Mouse (Mus musculus) lung, postnatal 14 days (tissue): ENCODE results near the gene Asb8.

ENCODE experiments used
- DNase-seq: peaks from one replicate; pipeline ENCODE4 v3.0.0; 2021

Gene Asb8

GRCm38 (mm10) chr15:98154631-98155030 is 10.8 kb downstream of the Asb8 start:
- DNase-seq = no peak

GRCm38 (mm10) chr15:98154146-98154545 is 11.3 kb downstream of the Asb8 start:
- DNase-seq = no peak

- DNase-seq = no peak
Observed at GRCm38 (mm10) chr15:98153625-98154024, 11.8 kb downstream of the Asb8 start.

DNA sequence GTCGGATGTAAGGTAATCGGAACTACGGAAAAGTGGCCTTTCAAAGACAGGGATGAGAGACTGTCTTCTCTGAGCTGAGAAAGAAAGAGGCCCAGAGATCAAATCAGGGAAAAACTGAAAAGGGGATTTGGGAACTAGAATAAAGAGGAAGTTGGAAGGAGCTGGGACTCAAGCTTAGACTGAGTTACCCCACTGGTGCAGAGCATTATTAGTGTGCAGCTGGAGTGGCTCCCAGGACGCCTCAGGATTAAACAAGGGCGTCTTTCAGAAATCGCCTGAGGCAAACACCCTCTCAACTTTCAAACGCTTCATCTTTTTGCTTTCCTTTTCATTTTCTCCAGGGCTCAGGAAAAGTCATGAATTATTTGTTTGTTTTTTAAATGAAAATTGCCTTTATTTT is 12.5 kb downstream of the Asb8 start:
- DNase-seq = peak; percentile 21

DNA sequence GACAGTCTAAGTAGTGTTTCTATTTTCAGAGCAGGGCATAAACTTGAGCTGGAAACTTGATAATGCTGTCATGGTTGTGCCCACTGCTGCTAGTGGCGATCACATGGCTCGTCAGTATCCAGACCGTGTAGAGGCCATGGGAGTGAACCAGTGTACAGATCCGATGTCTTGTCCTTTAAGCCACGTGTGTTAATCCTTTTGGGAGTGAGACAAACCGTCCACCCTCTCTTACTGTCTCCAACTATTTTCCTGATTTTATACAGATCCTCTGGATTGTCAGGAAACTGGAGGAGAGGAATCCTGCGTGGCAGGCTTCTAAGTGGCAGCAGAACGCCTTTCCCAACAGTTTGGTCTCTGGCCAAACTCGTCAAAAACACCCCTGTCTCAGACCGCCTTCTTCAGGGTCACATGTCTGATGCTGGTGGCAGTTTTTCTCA is 16.2 kb downstream of the Asb8 start:
- no peak for DNase-seq

DNA sequence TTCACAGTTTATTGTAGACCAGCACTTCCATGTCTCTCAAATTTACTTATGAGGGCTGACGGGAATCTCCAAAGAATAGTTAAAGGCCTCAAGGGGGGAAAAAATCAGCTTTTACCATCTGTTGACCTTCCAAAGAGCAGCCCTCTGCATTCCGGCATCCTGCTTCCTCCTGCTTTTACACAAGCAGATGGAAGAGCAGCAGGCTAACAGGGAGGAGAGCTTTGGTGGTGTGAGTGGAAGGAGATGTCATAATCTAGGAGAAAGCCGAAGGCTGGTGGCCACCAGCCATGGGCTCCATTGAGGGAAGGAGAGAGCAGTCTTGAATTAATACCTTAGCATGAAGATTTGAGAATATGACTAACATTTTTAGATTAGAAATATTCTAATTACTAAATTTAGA is 17.1 kb downstream of the Asb8 start:
- no peak for DNase-seq

DNA sequence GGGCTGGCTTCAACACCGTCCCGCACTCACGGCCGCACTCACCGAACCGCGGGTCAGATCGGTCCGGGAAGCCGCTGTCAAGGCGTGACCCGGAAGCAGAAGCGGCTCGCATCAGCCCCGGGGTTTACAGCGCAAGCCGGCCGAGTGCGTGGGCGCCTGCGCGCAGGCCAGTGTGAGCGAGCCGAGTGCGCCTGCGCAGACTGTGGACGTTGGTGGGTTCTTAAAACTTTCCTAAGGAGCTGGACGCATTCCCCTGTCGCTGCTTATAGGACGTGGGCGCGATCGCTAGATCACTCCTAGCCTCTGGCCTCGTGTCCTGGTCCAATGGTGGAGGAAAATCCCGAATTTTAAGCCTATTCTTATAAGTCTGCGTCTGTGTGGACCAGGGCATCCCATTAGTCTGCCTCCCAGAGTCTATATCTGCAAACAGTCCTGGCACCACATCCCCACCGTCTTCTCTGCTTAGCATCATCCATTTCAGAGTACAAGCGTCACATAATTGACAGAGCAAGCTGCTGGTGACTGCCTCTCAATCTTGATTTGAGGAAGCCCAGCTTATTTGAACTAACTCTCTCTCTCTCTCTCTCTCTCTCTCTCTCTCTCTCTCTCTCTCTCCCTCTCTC is 19.8 kb downstream of the Asb8 start:
- DNase-seq = peak; percentile 95

GRCm38 (mm10) chr15:98144861-98145507 is 20.4 kb downstream of the Asb8 start:
- DNase-seq = peak; percentile 19

GRCm38 (mm10) chr15:98142515-98142914 is 22.9 kb downstream of the Asb8 start:
- no peak for DNase-seq

DNA sequence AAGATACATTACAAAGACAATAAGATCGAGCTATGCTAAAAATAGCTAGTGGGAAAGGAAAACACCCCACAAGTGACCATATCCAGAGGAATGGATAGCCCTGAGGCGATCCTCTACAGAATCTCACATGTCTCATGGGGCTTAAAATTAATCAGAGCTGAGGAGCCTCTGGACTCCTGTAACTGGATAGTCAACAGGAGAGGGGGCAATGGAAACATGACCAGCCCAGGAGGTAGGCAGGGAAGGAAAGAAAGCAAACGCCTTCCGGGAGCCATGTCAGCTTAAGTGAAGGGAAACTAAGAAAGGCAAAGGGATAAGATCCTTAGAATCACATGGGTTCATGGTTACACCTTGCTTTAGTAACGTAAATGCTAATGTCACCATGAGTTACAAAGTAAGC is 24.6 kb downstream of the Asb8 start:
- no peak for DNase-seq

GRCm38 (mm10) chr15:98139763-98140162 is 25.7 kb downstream of the Asb8 start:
- no peak for DNase-seq

DNA sequence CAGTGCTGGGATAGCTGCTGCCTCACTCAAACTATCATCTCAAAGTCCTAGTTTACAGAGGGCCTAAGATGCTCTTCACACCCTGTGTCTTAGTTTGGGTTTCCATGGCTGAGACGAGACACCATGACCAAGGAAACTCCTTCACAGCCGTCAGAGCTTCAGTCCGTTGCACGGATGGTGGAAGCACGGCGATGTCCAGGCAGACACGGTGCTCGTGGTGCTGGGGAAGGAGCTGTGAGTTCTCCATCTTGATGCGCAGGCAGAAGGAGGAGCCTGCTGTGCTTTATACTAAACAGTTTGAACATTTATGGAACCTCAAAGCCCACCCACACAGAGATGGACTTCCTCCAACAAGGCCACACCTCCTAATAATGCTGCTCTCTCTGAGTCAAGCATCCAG is 28.6 kb downstream of the Asb8 start:
- DNase-seq = no peak

DNA sequence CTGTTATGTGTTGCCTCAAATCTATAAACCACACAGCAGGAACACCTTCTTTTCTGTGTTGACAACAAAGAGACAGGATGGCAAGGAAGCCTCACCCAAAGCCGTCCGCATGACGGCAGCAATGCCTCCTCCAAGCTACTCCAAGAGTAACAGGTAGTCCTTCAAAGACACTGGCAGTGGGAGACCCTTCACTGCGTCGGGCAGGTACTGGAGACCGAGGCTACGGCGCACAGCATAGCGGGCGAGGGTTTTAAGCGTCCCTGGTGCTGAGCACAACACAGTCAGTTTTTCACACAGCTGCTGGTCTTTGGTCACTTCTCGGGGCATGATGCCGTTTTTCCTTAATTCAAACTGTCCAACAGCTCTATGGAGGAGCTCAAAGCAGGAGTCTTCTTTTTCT is 29.8 kb downstream of the Asb8 start:
- no peak for DNase-seq

- no peak for DNase-seq
Observed at GRCm38 (mm10) chr15:98134666-98135065, 30.8 kb downstream of the Asb8 start.

DNA sequence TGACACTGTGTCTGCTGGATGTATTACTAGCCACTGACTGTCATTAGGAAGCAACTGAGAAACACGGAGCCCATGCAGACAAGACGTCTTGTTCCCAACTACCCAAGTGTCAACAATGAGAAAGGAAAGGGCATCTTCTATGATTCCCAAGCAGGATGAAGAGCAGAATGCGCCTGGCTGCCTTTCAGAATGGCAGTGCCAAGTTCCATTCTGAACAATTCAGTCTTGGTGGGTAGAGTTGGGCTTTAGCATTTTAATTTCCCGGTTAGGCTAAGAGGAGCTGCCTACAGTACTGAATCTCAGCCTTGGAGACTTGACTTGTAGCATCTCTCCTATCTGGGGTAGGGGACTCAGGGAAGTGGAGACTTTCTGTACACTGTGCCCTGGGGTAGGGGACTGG is 31.4 kb downstream of the Asb8 start:
- no peak for DNase-seq

DNA sequence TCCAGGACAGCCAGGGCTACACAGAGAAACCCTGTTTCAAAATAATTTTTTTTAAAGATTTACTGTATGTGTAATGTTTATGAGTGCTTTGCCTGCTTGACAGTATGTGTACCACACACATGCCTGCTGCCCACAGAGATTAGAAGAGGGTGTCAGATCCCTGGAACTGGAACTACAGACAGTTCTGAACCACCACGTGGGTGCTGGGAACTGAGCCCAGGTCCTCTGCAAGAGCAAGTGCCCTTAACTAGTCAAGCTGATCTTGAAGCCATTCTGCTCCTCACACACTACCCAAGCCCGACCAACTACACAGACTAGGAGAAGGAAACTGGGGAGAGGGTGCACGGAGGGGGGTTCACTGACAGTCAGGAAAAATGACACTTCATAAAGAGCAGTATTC is 32.0 kb downstream of the Asb8 start:
- no peak for DNase-seq

GRCm38 (mm10) chr15:98131942-98132655 is 33.3 kb downstream of the Asb8 start:
- peak; percentile 21 for DNase-seq

GRCm38 (mm10) chr15:98131451-98131850 is 34.0 kb downstream of the Asb8 start:
- DNase-seq = no peak

DNA sequence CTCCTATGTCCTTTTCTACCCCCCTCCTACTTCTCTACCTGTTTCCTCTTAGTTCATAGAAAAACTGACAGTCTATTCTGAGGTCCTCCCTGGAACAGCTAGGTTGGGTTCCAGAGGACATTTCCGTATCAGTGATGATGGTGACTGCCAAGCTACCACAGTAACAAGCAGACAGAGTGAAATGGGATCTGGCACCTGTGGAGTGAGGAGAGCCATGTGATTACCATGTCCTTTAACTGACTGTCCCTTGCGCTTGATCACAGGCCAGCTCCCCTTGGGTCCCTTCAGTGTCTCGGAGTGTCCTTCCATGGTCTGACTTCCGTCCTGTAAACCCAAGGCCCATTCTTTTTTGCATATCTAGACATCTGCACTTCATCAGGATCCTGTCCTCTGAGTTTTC is 34.4 kb downstream of the Asb8 start:
- DNase-seq = no peak

DNA sequence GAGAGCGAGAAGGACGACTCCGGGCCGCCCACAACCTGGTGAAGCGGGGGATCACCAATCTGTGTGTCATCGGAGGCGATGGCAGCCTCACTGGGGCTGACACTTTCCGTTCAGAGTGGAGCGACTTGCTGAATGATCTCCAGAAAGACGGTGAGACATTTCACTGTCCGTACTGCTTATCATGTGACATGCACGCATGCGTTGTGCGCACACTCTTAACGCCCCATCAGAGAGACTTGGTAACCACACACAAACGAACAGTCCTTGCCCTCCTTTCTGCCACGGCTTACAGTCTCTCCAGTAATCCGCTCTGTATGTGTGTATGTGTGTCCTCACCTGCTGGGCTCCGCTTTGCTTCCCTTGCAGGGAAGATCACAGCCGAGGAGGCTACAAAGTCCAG is 44.6 kb downstream of the Asb8 start:
- no peak for DNase-seq

DNA sequence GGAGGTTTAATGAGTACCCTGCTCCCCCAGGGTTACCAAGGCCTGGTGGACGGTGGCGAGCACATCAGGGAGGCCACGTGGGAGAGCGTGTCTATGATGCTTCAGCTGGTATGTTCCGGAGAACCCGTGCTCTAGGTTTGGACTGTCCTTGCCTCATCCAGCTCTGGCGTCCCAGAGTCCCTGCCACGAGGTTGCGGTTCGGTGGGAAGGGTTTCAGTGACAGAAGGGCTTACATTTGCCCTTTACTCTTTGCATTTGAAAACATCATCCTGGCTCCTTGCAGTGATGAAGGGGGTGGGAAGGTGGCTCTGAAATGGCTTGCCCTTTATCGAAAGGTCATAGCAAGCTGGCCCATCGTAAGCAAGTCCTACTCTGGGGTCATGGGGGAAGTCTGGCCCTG is 46.1 kb downstream of the Asb8 start:
- no peak for DNase-seq

- no peak for DNase-seq
Observed at GRCm38 (mm10) chr15:98116287-98116686, 49.1 kb downstream of the Asb8 start.

DNA sequence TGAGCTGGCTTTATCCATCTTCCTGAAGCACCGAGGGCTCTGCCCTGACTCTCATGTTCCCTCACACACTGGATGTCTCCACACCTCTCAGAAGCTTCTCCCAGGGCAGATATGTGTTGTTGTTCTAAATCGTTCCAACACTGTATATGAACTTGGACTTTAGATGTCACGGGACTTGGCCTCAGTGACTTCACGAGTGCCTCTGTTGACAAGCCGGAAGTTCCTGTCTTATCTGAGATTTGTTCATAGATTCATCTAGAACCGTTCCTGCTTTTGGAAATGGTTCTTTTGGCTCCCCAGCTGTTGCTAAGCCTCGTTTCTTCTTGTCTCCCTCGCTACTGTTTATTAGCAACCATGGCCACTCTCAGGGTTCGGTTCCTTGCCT is 49.7 kb downstream of the Asb8 start:
- no peak for DNase-seq
